Mouse (Mus musculus) kidney, embryonic 15.5 days (tissue): Measurements from ENCODE around the gene Tcirg1. TPM values are rescaled to one million over a fixed set of nuclear protein-coding genes. Genes with fewer than 3 reads are reported as not detected.
A peak's percentile ranks its signal among the peaks of the same experiment; 100 is the strongest.

ENCODE experiments used
- ATAC-seq: fragments of 200-750 bp; cut with Nextera tagmentation; replicated peaks from 2 replicates; pipeline ENCODE4 v1.8.0; 2017; ENCODE audit warnings: moderate TSS enrichment; ENCODE audit not compliant: low FRiP score
- H3K27ac ChIP-seq: fragments of 300-500 bp; sonication (generic); 2 replicates; pipeline ENCODE4 v1.5.1; 2015; ENCODE audit warnings: mild to moderate bottlenecking, inconsistent platforms
- H3K27me3 ChIP-seq: fragments of 300-500 bp; sonication (generic); 2 replicates; pipeline ENCODE4 v1.6.1; 2015; ENCODE audit warnings: inconsistent platforms
- H3K36me3 ChIP-seq: fragments of 300-500 bp; sonication (generic); 2 replicates; pipeline ENCODE4 v1.6.1; 2015; ENCODE audit warnings: inconsistent platforms
- H3K4me1 ChIP-seq: fragments of 300-500 bp; sonication (generic); 2 replicates; pipeline ENCODE4 v1.6.1; 2015; ENCODE audit warnings: inconsistent platforms
- H3K4me2 ChIP-seq: fragments of 300-500 bp; sonication (generic); 2 replicates; pipeline ENCODE4 v1.6.1; 2015; ENCODE audit warnings: moderate library complexity, mild to moderate bottlenecking, inconsistent platforms
- H3K4me3 ChIP-seq: fragments of 300-500 bp; sonication (generic); replicated peaks from 2 replicates; pipeline ENCODE4 v1.5.1; 2015; ENCODE audit warnings: mild to moderate bottlenecking, inconsistent platforms
- H3K9ac ChIP-seq: fragments of 300-500 bp; sonication (generic); 2 replicates; pipeline ENCODE4 v1.6.1; 2015; ENCODE audit warnings: mild to moderate bottlenecking, inconsistent platforms
- H3K9me3 ChIP-seq: fragments of 300-500 bp; sonication (generic); replicated peaks from 2 replicates; pipeline ENCODE4 v1.6.1; 2016; ENCODE audit warnings: inconsistent platforms
- WGBS: fragments of 180-500 bp; shearing (Covaris S2); methylation state at CpG from one replicate; pipeline ENCODE4 v1.1.7; 2015; ENCODE audit warnings: mixed read lengths; 5-methylcytosine and 5-hydroxymethylcytosine counted together
- polyA plus RNA-seq: library from polyadenylated mRNA; unstranded; fragments of >200 nt; fragmentation: Nextera tagmentation; extraction: Ambion mirVana; gene quantifications from 2 replicates; pipeline ENCODE4 v1.2.1, GENCODE M21; 2015

The Tcirg1 gene
- polyA plus RNA-seq, 1 experiment from 2014 or later: 54.6 TPM

GRCm38 (mm10) chr19:3924868-3925267 is 17.9 kb upstream of the Tcirg1 start:
- Histone ChIP-seq H3K4me3 (no peak overlapping the region), H3K4me1 (peaks cover 33% of the 10 kb centered on the region), H3K4me2 (no peak overlapping the region), H3K9ac (no peak overlapping the region), H3K27ac (no peak overlapping the region), H3K27me3 (no peaks in the 10 kb centered on the region), H3K9me3 (no peaks in the 10 kb centered on the region), H3K36me3 (no peaks in the 10 kb centered on the region)
- ATAC-seq: no peak
- whole genome bisulfite sequencing: 93% methylated on average over 7 of the region's 7 CpGs

- no peak for ATAC-seq
- Histone ChIP-seq H3K4me1 (peaks cover 29% of the 10 kb centered on the region), H3K36me3 (no peaks in the 10 kb centered on the region), H3K27me3 (no peaks in the 10 kb centered on the region), H3K9me3 (no peaks in the 10 kb centered on the region), H3K27ac (peak overlapping the region; percentile 59), H3K9ac (no peak overlapping the region), H3K4me2 (no peak overlapping the region), H3K4me3 (no peak overlapping the region)
- 77% methylated on average over 8 of the region's 8 CpGs for WGBS
Measured at GRCm38 (mm10) chr19:3924190-3924589, 17.3 kb upstream of the Tcirg1 start.

- no peaks in the 10 kb centered on the region for H3K36me3 ChIP-seq
- H3K4me3 ChIP-seq: no peak overlapping the region
- peak overlapping the region; percentile 59 for H3K27ac ChIP-seq
- no peak overlapping the region for H3K9ac ChIP-seq
- no peaks in the 10 kb centered on the region for H3K9me3 ChIP-seq
- ATAC-seq: peak; percentile 43
- no peak overlapping the region for H3K4me2 ChIP-seq
- 28% methylated on average over 13 of the region's 13 CpGs for WGBS
- H3K27me3 ChIP-seq: no peaks in the 10 kb centered on the region
- H3K4me1 ChIP-seq: peaks cover 28% of the 10 kb centered on the region
Measured at GRCm38 (mm10) chr19:3923586-3923985, 16.7 kb upstream of the Tcirg1 start.

- H3K9me3 ChIP-seq: no peaks in the 10 kb centered on the region
- no peaks in the 10 kb centered on the region for H3K27me3 ChIP-seq
- no peaks in the 10 kb centered on the region for H3K36me3 ChIP-seq
- peak overlapping the region; percentile 59 for H3K27ac ChIP-seq
- H3K9ac ChIP-seq: no peak overlapping the region
- H3K4me2 ChIP-seq: no peak overlapping the region
- H3K4me1 ChIP-seq: peaks cover 31% of the 10 kb centered on the region
- H3K4me3 ChIP-seq: no peak overlapping the region
- ATAC-seq: no peak
- 51% methylated on average over 10 of the region's 10 CpGs for WGBS
Measured at GRCm38 (mm10) chr19:3922661-3923371, 15.9 kb upstream of the Tcirg1 start.

- no peaks in the 10 kb centered on the region for H3K27me3 ChIP-seq
- no peak for ATAC-seq
- no peak overlapping the region for H3K9ac ChIP-seq
- no peak overlapping the region for H3K4me2 ChIP-seq
- H3K4me1 ChIP-seq: peaks cover 29% of the 10 kb centered on the region
- no peak overlapping the region for H3K4me3 ChIP-seq
- no peaks in the 10 kb centered on the region for H3K36me3 ChIP-seq
- H3K9me3 ChIP-seq: no peaks in the 10 kb centered on the region
- 0 out of 2 replicates have a peak overlapping the region, but pooled peaks have one; percentile 30 for H3K27ac ChIP-seq
Measured at GRCm38 (mm10) chr19:3919928-3920327, 13.0 kb upstream of the Tcirg1 start.

GRCm38 (mm10) chr19:3916727-3917126 is 9.8 kb upstream of the Tcirg1 start:
- Histone ChIP-seq H3K9ac (no peak overlapping the region), H3K27me3 (no peaks in the 10 kb centered on the region), H3K4me2 (no peak overlapping the region), H3K9me3 (no peaks in the 10 kb centered on the region), H3K4me3 (no peak overlapping the region), H3K36me3 (no peaks in the 10 kb centered on the region), H3K27ac (no peak overlapping the region), H3K4me1 (peaks cover 23% of the 10 kb centered on the region)
- no peak for ATAC-seq
- 80% methylated on average over 11 of the region's 11 CpGs for WGBS

GRCm38 (mm10) chr19:3914535-3914934 is 7.6 kb upstream of the Tcirg1 start:
- no peak for ATAC-seq
- Histone ChIP-seq H3K4me2 (no peak overlapping the region), H3K9ac (no peak overlapping the region), H3K27ac (no peak overlapping the region), H3K4me3 (no peak overlapping the region), H3K4me1 (peaks cover 30% of the 10 kb centered on the region), H3K27me3 (no peaks in the 10 kb centered on the region), H3K9me3 (no peaks in the 10 kb centered on the region), H3K36me3 (peaks cover 17% of the 10 kb centered on the region)
- 92% methylated on average over 5 of the region's 5 CpGs for WGBS

GRCm38 (mm10) chr19:3913692-3914091 is 6.8 kb upstream of the Tcirg1 start:
- ATAC-seq: no peak
- peak overlapping the region; percentile 83 for H3K27ac ChIP-seq
- no peaks in the 10 kb centered on the region for H3K9me3 ChIP-seq
- H3K36me3 ChIP-seq: peaks cover 26% of the 10 kb centered on the region
- H3K4me3 ChIP-seq: peak overlapping the region; percentile 74
- H3K4me2 ChIP-seq: peak overlapping the region; percentile 83
- peak overlapping the region; percentile 64 for H3K9ac ChIP-seq
- peaks cover 23% of the 10 kb centered on the region for H3K4me1 ChIP-seq
- WGBS: 86% methylated on average over 8 of the region's 8 CpGs
- H3K27me3 ChIP-seq: no peaks in the 10 kb centered on the region

- Histone ChIP-seq H3K27ac (peak within 1 kb of the TSS; percentile 90), H3K9ac (peak within 1 kb of the TSS; percentile 68), H3K4me3 (peak within 1 kb of the TSS; percentile 74), H3K9me3 (no peaks in the 10 kb centered on the region), H3K4me1 (peaks cover 29% of the 10 kb centered on the region), H3K4me2 (peak within 1 kb of the TSS; percentile 83), H3K27me3 (no peaks in the 10 kb centered on the region), H3K36me3 (peaks cover 34% of the 10 kb centered on the region)
- ATAC-seq: peak; percentile 97
- WGBS: under 1% methylated on average over 43 of the region's 43 CpGs
Measured at GRCm38 (mm10) chr19:3912337-3913204, 5.6 kb upstream of the Tcirg1 start, which contains the start of gene Ndufs8. Gene Ndufs8, minus strand, starts transcription at chr19:3912774.

- WGBS: 72% methylated on average over 5 of the region's 5 CpGs
- no peak overlapping the region for H3K9ac ChIP-seq
Measured at GRCm38 (mm10) chr19:3910206-3910605, 3.3 kb upstream of the Tcirg1 start.

GRCm38 (mm10) chr19:3907876-3908660 is 1.1 kb upstream of the Tcirg1 start:
- no peak for ATAC-seq
- H3K9ac ChIP-seq: peak overlapping the region; percentile 69; the same call in 1 of the 2 replicates
- H3K9me3 ChIP-seq: no peaks in the 10 kb centered on the region
- WGBS: 69% methylated on average over 8 of the region's 8 CpGs
- H3K27me3 ChIP-seq: no peaks in the 10 kb centered on the region
- H3K36me3 ChIP-seq: peaks cover 46% of the 10 kb centered on the region
- H3K4me2 ChIP-seq: peak overlapping the region; percentile 87
- H3K4me3 ChIP-seq: peak overlapping the region; percentile 67
- H3K27ac ChIP-seq: peak overlapping the region; percentile 90; the same call in 1 of the 2 replicates
- H3K4me1 ChIP-seq: peaks cover 64% of the 10 kb centered on the region

More at GRCm38 (mm10) chr19:3910206-3910605, 3.3 kb upstream of the Tcirg1 start:
- Histone ChIP-seq H3K4me2 (no peak overlapping the region), H3K27me3 (no peaks in the 10 kb centered on the region), H3K9me3 (no peaks in the 10 kb centered on the region), H3K4me3 (no peak overlapping the region), H3K4me1 (peaks cover 52% of the 10 kb centered on the region), H3K27ac (no peak overlapping the region), H3K36me3 (peaks cover 34% of the 10 kb centered on the region)
- no peak for ATAC-seq
